Mouse (Mus musculus) heart, embryonic 15.5 days (tissue): ENCODE results near the gene Chchd6. TPM values are rescaled to one million over a fixed set of nuclear protein-coding genes. Genes with fewer than 3 reads are reported as not detected.
A peak's percentile ranks its signal among the peaks of the same experiment; 100 is the strongest.

Experiments used
- ATAC-seq: fragments of 200-750 bp; cut with Nextera tagmentation; replicated peaks from 2 replicates; pipeline ENCODE4 v1.8.0; 2017; ENCODE audit warnings: low read depth, moderate TSS enrichment; ENCODE audit not compliant: insufficient number of reproducible peaks, insufficient read depth, low FRiP score
- H3K27ac ChIP-seq: fragments of 300-500 bp; sonication (generic); 2 replicates; pipeline ENCODE4 v1.5.1; 2015; ENCODE audit warnings: mild to moderate bottlenecking, inconsistent platforms
- H3K27me3 ChIP-seq: fragments of 300-500 bp; sonication (generic); 2 replicates; pipeline ENCODE4 v1.6.1; 2015; ENCODE audit warnings: inconsistent platforms
- H3K36me3 ChIP-seq: fragments of 300-500 bp; sonication (generic); 2 replicates; pipeline ENCODE4 v1.6.1; 2015; ENCODE audit warnings: mild to moderate bottlenecking, inconsistent platforms
- H3K4me1 ChIP-seq: fragments of 300-500 bp; sonication (generic); replicated peaks from 2 replicates; pipeline ENCODE4 v1.6.1; 2015; ENCODE audit warnings: inconsistent platforms
- H3K4me2 ChIP-seq: fragments of 300-500 bp; sonication (generic); 2 replicates; pipeline ENCODE4 v1.6.1; 2015; ENCODE audit warnings: inconsistent platforms, mild to moderate bottlenecking, moderate library complexity
- H3K4me3 ChIP-seq: fragments of 300-500 bp; sonication (generic); 2 replicates; pipeline ENCODE4 v1.5.1; 2015; ENCODE audit warnings: mild to moderate bottlenecking, inconsistent platforms
- H3K9ac ChIP-seq: fragments of 300-500 bp; sonication (generic); 2 replicates; pipeline ENCODE4 v1.6.1; 2015; ENCODE audit warnings: mild to moderate bottlenecking, inconsistent platforms
- H3K9me3 ChIP-seq: fragments of 300-500 bp; sonication (generic); replicated peaks from 2 replicates; pipeline ENCODE4 v1.6.1; 2016; ENCODE audit warnings: inconsistent platforms
- WGBS: fragments of 180-500 bp; shearing (Covaris S2); methylation state at CpG from one replicate; pipeline ENCODE4 v1.1.7; 2015; ENCODE audit warnings: mixed read lengths; 5-methylcytosine and 5-hydroxymethylcytosine counted together
- polyA plus RNA-seq: library from polyadenylated mRNA; unstranded; fragments of >200 nt; fragmentation: Nextera tagmentation; extraction: Ambion mirVana; gene quantifications from 2 replicates; pipeline ENCODE4 v1.2.1, GENCODE M21; 2015

Gene Chchd6
- polyA plus RNA-seq, 1 experiment from 2014 or later = 43.7 TPM

DNA sequence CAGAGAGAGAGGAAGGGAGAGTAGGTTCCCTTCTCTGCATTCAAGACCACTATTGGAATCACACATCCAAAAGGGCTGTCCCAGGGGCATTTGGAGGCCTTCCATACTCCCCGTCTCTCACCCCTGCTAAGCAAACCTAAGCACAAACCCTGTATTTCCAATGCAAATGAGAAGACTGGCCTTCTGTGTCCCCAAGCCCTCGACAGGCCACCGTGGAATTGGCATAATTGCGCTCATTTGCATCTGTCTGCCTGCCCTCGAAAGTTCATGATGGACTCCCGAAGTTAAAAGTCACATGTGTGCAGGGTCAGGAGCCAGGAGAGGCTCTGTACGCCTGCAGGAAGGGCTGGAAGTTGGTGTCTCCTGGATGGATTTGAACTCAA is 19.9 kb upstream of the Chchd6 start:
- H3K27me3 ChIP-seq = no peaks in the 10 kb centered on the region
- H3K4me3 ChIP-seq = no peak overlapping the region
- 59% methylated on average over 7 of the region's 7 CpGs for WGBS
- H3K9me3 ChIP-seq = no peaks in the 10 kb centered on the region
- no peak overlapping the region for H3K27ac ChIP-seq
- no peak for ATAC-seq
- no peaks in the 10 kb centered on the region for H3K36me3 ChIP-seq
- no peak overlapping the region for H3K9ac ChIP-seq
- H3K4me2 ChIP-seq = no peak overlapping the region
- H3K4me1 ChIP-seq = peaks cover 6% of the 10 kb centered on the region; the same call in 1 of the 2 replicates

DNA sequence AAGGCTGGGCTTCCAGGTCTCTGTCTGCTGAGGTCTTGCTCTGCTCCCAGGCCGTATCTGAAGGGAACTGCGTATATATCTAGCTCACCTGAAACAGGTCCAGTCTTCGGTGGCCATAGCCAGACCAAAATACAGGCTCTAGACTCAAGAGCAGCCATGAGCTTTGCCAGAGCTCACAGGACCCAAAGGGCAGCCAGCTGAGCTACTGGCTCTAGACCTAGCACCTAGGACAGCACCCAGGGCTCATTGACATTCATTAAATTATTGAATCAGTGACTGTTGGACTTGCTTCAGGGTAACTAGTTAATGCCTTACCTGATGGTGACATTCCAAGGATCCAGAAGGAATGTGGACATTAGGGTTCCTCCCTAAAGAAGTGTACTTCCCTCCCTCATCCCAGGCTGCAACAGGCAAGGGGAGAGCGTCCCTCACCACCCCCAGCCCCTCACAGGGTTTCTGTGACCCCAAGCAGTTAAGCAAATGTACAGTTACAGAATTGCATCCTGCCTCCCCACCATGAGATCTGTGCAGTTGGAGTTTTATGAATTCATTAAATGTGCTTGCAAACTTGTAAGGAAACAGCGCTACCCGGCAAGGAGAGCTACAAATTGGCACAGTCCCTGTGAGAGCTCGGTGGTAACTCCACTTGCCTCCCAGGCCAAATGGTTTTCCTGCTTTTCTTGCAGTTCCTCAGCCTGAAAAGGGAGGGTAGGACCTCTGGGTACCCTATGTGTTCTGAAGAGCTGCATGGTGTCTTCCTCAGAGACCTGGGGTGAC is 19.3 kb upstream of the Chchd6 start:
- H3K4me3 ChIP-seq = no peak overlapping the region
- WGBS = 60% methylated on average over 7 of the region's 7 CpGs
- no peaks in the 10 kb centered on the region for H3K36me3 ChIP-seq
- H3K4me1 ChIP-seq = peaks cover 6% of the 10 kb centered on the region; the same call in 1 of the 2 replicates
- no peaks in the 10 kb centered on the region for H3K27me3 ChIP-seq
- no peaks in the 10 kb centered on the region for H3K9me3 ChIP-seq
- no peak overlapping the region for H3K27ac ChIP-seq
- no peak overlapping the region for H3K9ac ChIP-seq
- H3K4me2 ChIP-seq = no peak overlapping the region
- no peak for ATAC-seq

DNA sequence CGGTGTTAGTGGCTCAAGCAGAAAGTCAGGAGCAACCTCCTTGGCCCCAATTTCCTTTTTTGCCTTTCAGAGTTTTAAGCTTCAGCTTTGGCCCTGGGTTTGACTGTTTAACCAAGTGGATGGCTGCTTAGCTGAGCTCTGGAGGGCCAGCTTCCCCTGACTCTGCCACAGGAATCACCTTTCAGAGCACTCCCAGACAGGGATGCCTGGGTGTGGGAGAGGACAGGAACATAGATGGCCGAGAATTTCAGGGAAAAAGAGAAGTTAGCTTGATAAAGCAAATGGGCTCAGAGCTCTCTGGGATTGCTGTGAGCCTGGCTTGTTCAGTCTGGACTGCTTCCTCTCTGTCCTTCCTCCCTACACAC is 18.6 kb upstream of the Chchd6 start:
- no peak for ATAC-seq
- Histone ChIP-seq H3K4me1 (peaks cover 6% of the 10 kb centered on the region; the same call in 1 of the 2 replicates), H3K4me3 (no peak overlapping the region), H3K4me2 (no peak overlapping the region), H3K9me3 (no peaks in the 10 kb centered on the region), H3K27me3 (no peaks in the 10 kb centered on the region), H3K36me3 (no peaks in the 10 kb centered on the region), H3K27ac (peak overlapping the region; percentile 54), H3K9ac (no peak overlapping the region)
- WGBS = 28% methylated on average over 2 of the region's 2 CpGs

DNA sequence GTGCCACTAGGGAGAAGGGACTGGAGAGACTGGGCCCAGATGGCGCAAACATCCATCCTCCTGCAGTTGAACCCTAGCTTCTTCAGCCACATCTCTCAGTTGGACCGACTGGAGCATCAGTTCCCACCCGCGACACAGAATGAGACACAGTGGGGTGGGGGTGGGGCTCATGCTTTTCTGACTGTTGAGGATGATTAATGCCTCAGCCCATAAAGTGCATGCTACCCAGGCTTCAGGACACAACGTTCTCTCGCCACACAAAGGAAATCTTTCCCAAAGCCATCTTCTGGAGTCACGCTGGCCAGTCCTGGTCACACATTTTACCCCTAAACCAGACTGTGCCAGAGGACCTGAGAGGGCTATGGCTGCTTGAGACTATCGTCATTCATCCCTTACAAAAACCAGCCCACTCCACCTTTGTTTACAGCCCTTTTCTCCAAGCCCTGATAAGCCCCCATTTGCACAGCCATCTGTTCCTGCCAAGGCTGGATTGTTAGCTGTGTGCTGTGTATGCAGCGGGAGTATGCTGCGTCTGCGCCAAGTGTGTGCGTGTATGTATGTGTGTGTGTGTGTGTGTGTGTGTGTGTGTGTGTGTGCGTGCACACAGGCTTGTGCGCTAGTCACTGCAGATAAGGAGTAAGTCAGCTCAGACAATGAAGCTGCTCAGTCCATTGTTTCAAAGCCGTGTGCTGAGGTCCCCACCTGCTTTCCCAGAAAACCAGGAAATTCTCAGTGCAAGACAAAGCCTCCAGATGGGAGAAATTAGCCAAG is 18.1 kb upstream of the Chchd6 start:
- no peaks in the 10 kb centered on the region for H3K36me3 ChIP-seq
- H3K9ac ChIP-seq = no peak overlapping the region
- H3K27me3 ChIP-seq = no peaks in the 10 kb centered on the region
- H3K4me3 ChIP-seq = no peak overlapping the region
- peak; percentile 64 for ATAC-seq
- peaks cover 6% of the 10 kb centered on the region; the same call in 1 of the 2 replicates for H3K4me1 ChIP-seq
- no peak overlapping the region for H3K4me2 ChIP-seq
- WGBS = 47% methylated on average over 15 of the region's 15 CpGs
- H3K27ac ChIP-seq = peak overlapping the region; percentile 54; the same call in 1 of the 2 replicates
- H3K9me3 ChIP-seq = no peaks in the 10 kb centered on the region

DNA sequence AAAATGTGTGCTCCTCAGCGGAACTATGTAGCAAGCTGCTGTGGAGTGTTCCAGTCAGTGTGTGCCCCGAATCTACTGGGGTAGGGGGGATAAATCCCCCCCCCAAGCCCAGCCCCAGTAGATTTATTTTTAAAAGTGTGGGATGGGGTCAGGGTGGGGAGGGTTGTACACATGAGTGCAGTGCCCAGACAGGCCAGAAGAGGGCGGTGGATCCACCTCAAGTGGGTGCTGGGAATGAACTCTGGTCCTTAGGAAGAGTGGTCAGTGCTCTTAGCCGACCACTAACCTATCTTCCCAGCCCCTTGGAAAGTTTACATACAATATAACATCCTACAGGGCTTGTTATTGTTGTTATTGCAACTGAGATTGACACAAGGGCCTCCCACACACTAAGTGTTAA is 12.5 kb upstream of the Chchd6 start:
- H3K4me3 ChIP-seq = no peak overlapping the region
- no peak overlapping the region for H3K4me2 ChIP-seq
- no peaks in the 10 kb centered on the region for H3K9me3 ChIP-seq
- H3K9ac ChIP-seq = no peak overlapping the region
- no peaks in the 10 kb centered on the region for H3K27me3 ChIP-seq
- H3K36me3 ChIP-seq = no peaks in the 10 kb centered on the region
- 36% methylated on average over 4 of the region's 4 CpGs for WGBS
- H3K4me1 ChIP-seq = no peaks in the 10 kb centered on the region
- no peak for ATAC-seq
- no peak overlapping the region for H3K27ac ChIP-seq

DNA sequence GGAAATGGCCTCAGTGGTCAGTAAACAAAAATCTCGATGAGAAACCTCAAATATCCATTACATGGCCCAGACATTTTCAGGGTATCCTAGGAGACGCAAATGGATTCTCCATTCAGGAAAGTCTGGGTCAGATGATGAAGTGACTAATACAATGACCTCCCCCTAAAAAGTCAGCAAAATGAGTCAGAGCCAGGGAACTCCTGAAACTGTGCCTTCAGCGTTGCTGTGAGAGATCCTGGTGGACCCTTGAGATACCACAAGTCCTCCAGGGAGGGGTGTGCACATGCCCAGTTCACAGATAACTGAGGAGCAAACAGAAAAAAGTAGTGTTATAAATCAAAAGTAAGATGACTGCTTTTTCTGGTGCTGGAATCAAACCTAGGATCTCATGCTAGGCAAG is 10.6 kb upstream of the Chchd6 start:
- no peak overlapping the region for H3K9ac ChIP-seq
- no peaks in the 10 kb centered on the region for H3K36me3 ChIP-seq
- no peak for ATAC-seq
- no peaks in the 10 kb centered on the region for H3K4me1 ChIP-seq
- 53% methylated on average over 3 of the region's 3 CpGs for WGBS
- no peaks in the 10 kb centered on the region for H3K9me3 ChIP-seq
- H3K27me3 ChIP-seq = no peaks in the 10 kb centered on the region
- H3K4me3 ChIP-seq = no peak overlapping the region
- no peak overlapping the region for H3K4me2 ChIP-seq
- H3K27ac ChIP-seq = no peak overlapping the region

DNA sequence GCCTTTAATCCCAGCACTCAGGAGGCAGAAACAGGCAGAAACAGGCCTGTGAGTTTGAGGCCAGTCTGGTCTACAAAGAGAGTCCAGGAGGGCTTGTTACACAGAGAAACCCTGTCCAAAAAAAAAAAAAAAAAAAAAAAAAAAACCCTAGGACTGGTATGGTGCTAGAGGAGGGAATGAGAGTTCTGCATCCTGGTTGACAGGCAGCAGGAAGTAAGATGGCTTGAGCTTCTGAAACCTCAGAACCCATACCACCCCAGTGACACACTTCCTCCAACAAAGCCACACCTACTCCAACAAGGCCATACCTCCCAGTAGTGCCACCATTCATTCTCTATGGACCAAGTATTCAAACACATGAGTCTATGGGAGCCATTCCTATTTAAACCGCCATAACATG is 1.1 kb upstream of the Chchd6 start:
- Histone ChIP-seq H3K4me2 (no peak overlapping the region), H3K9me3 (no peaks in the 10 kb centered on the region), H3K4me3 (no peak overlapping the region), H3K4me1 (peaks cover 7% of the 10 kb centered on the region), H3K27ac (no peak overlapping the region), H3K9ac (no peak overlapping the region), H3K27me3 (no peaks in the 10 kb centered on the region), H3K36me3 (no peaks in the 10 kb centered on the region)
- ATAC-seq = no peak
- 87% methylated on average over 1 of the region's 1 CpGs for WGBS

DNA sequence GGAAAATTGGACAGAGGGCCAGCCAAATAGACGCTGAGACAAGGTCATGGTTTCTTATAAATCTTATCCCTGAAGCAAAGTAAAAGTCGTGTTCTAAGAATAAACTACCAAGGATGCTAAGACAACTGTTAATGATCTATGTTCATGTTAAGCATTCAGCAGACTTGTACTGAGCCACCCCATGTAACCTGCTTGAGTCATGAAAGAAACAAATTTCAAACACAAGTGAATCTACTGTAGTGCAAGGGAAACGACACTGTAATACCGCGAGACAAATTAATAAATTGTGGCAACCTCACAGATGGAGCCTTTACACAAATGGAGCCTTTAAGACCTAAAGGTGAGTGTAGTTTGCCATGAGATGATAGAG is 310 bp upstream of the Chchd6 start:
- Histone ChIP-seq H3K4me3 (peak overlapping the region; percentile 81), H3K27ac (no peak overlapping the region), H3K9me3 (no peaks in the 10 kb centered on the region), H3K9ac (no peak overlapping the region), H3K4me1 (peaks cover 7% of the 10 kb centered on the region), H3K4me2 (peak overlapping the region; percentile 83), H3K36me3 (no peaks in the 10 kb centered on the region), H3K27me3 (no peaks in the 10 kb centered on the region)
- 16% methylated on average over 5 of the region's 5 CpGs for WGBS
- no peak for ATAC-seq

DNA sequence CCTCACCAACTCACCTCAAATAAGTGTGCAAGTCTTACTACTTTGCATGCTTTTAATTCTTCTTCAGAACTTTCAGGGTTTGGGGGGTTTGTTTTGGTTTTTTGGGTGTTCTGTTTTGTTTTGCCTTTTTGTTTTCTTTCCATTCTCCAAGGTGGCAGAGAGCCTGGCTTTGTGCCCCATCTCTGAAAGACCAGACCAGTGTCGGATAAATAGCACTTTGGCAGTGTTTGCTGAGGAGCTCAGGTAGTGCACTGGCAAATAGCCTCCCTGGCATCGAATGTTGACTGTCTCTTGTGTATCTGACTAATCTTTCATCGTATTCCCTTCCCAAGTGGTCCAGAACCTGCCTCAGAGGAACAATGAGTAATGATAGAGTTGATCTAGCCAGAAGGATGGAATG is 3.4 kb downstream of the Chchd6 start:
- Histone ChIP-seq H3K4me3 (no peak overlapping the region), H3K4me1 (peaks cover 7% of the 10 kb centered on the region)
- no peak for ATAC-seq

DNA sequence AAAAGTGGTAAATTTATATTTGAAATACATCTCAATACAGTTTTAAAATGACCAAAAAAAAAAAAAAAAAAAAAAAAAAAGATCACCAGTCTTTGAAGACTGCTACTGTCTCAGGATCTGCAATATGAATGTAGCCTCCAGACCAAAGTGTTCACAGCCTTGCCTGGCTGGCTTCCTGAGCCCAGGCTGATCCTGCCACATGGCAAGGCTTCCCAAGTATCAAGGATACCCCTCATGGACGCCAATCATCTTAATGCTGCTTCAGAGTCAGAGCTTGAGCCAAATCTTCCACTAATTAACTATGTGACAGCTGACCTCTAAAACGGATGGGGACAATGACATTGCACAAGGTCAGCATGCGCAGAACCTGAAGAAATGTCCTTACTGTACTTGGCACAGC is 3.9 kb downstream of the Chchd6 start:
- no peak overlapping the region for H3K4me2 ChIP-seq
- H3K36me3 ChIP-seq = no peaks in the 10 kb centered on the region
- H3K27ac ChIP-seq = no peak overlapping the region
- 61% methylated on average over 3 of the region's 3 CpGs for WGBS
- peaks cover 7% of the 10 kb centered on the region for H3K4me1 ChIP-seq
- no peak overlapping the region for H3K9ac ChIP-seq
- no peak overlapping the region for H3K4me3 ChIP-seq
- H3K27me3 ChIP-seq = no peaks in the 10 kb centered on the region
- no peaks in the 10 kb centered on the region for H3K9me3 ChIP-seq
- ATAC-seq = no peak

More for the DNA sequence above, 3.4 kb downstream of the Chchd6 start:
- H3K27ac ChIP-seq = no peak overlapping the region
- H3K9ac ChIP-seq = no peak overlapping the region
- H3K27me3 ChIP-seq = no peaks in the 10 kb centered on the region
- H3K9me3 ChIP-seq = no peaks in the 10 kb centered on the region
- WGBS = 77% methylated on average over 3 of the region's 3 CpGs
- H3K36me3 ChIP-seq = no peaks in the 10 kb centered on the region
- no peak overlapping the region for H3K4me2 ChIP-seq

DNA sequence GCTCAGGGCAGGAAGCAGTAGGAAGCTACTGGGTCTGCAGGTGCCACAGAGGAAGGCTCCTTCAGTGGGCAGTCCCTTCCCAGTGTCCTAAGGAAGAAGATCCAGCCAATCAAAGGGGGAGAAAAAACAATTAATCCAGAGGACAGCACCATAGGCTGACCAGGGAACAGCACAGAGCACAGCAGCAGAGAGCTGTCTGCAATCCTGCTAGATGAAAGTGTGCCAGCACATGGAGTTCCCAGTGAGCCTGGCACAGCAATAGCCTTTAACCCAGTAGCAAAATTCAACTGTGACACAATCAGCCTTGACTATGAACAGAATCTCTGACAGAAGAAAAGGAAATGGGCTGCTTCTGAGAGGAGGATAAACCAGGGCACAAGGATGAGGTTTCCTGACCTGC is 9.8 kb downstream of the Chchd6 start:
- Histone ChIP-seq H3K4me3 (no peak overlapping the region), H3K27me3 (no peaks in the 10 kb centered on the region), H3K4me1 (peaks cover 16% of the 10 kb centered on the region), H3K36me3 (no peaks in the 10 kb centered on the region), H3K4me2 (no peak overlapping the region), H3K27ac (no peak overlapping the region), H3K9ac (no peak overlapping the region), H3K9me3 (no peaks in the 10 kb centered on the region)
- no peak for ATAC-seq
